Mouse (Mus musculus) liver, embryonic 11.5 days (tissue): ENCODE results near the gene Gps2. TPM values are rescaled to one million over a fixed set of nuclear protein-coding genes. Genes with fewer than 3 reads are reported as not detected.
"Not testable (repeated sequence)": the region's sequence is repeated elsewhere in the genome, so short reads cannot be mapped to it uniquely, and the experiment has no call there.

ENCODE experiments used
- ATAC-seq: fragments of 200-750 bp; cut with Nextera tagmentation; replicated peaks from 2 replicates; pipeline ENCODE4 v1.8.0; 2017; ENCODE audit warnings: moderate number of reproducible peaks, mild to moderate bottlenecking, moderate TSS enrichment, moderate library complexity; ENCODE audit not compliant: low FRiP score
- DNase-seq: peaks from one replicate; pipeline ENCODE4 v3.0.0-alpha.2; 2017; ENCODE audit warnings: low spot score
- H3K27ac ChIP-seq: fragments of 300-500 bp; sonication (generic); 2 replicates; pipeline ENCODE4 v1.5.1; 2014; ENCODE audit warnings: mild to moderate bottlenecking, low read depth, low read length, control low read depth
- H3K27me3 ChIP-seq: fragments of 300-500 bp; sonication (generic); replicated peaks from 2 replicates; pipeline ENCODE4 v1.6.1; 2014; ENCODE audit warnings: low read length, mixed read lengths; ENCODE audit not compliant: control insufficient read depth, insufficient read depth
- H3K36me3 ChIP-seq: fragments of 300-500 bp; sonication (generic); 2 replicates; pipeline ENCODE4 v1.6.1; 2014; ENCODE audit warnings: mild to moderate bottlenecking, low read length, moderate library complexity, mixed read lengths; ENCODE audit not compliant: control insufficient read depth, insufficient read depth
- H3K4me1 ChIP-seq: fragments of 300-500 bp; sonication (generic); replicated peaks from 2 replicates; pipeline ENCODE4 v1.6.1; 2014; ENCODE audit warnings: low read length, mixed read lengths; ENCODE audit not compliant: control insufficient read depth, insufficient read depth
- H3K4me2 ChIP-seq: fragments of 300-500 bp; sonication (generic); 2 replicates; pipeline ENCODE4 v1.6.1; 2014; ENCODE audit warnings: mild to moderate bottlenecking, control low read depth, moderate library complexity
- H3K4me3 ChIP-seq: fragments of 300-500 bp; sonication (generic); 2 replicates; pipeline ENCODE4 v1.5.1; 2014; ENCODE audit warnings: low read depth, low read length, control low read depth
- H3K9ac ChIP-seq: fragments of 300-500 bp; sonication (generic); 2 replicates; pipeline ENCODE4 v1.6.1; 2014; ENCODE audit warnings: low read depth, low read length, control low read depth
- H3K9me3 ChIP-seq: fragments of 300-500 bp; sonication (generic); 2 replicates; pipeline ENCODE4 v1.6.1; 2016; ENCODE audit warnings: low read length, inconsistent platforms, mixed read lengths; ENCODE audit not compliant: control insufficient read depth
- WGBS: fragments of 180-500 bp; shearing (Covaris S2); extraction: QIAGEN DNeasy Blood & Tissue Kit; methylation state at CpG from one replicate; pipeline ENCODE4 v1.1.7; 2014; 5-methylcytosine and 5-hydroxymethylcytosine counted together
- polyA plus RNA-seq: library from polyadenylated mRNA; unstranded; fragments of >200 nt; fragmentation: Nextera tagmentation; extraction: Ambion mirVana; gene quantifications from 2 replicates; pipeline ENCODE4 v1.2.1, GENCODE M21; 2014

Gene Gps2
- polyA plus RNA-seq, 1 experiment from 2014 or later: 130 TPM

DNA sequence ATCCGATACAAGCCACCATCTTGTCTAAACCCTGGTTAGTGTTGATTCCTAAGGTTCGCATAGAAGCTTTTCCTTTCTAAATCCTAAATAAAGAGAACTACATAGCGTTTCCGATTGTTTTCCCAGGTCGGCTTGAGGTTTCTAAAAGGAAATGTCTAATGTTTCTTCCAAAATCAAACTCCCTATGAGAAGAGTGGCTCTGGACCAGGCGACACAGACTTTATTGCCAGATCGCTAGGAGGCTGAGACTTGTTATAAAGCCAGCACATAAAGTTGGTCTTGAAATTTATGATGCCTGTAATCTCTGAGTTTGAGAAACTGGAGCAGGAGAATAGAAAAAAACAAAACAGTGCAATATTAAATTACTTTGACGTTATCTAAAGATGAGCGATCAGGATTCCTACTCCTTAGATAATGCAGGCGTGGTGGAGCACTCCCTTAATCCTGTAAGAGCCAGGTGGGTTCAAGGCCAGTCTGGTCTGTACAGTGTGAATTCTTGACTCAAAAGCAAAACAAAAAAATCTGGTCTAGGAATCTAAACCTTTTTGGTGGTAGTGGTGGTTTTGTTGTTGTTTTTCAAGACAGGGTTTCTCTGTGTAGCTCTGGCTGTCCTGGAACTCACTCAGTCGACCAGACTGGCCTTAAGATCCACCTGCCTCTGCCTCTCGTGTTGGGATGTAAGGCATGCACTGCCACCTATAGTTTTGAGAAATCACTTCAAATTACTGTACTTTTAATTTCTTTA lies 8.5 kb downstream of the Gps2 start:
- peaks cover 31% of the 10 kb centered on the region for H3K4me1 ChIP-seq
- H3K4me3 ChIP-seq: peak overlapping the region; percentile 92
- peak overlapping the region; percentile 99 for H3K27ac ChIP-seq
- no peak for DNase-seq
- no peak for ATAC-seq
- 5% methylated on average over 12 of the region's 12 CpGs for WGBS
- no peaks in the 10 kb centered on the region for H3K27me3 ChIP-seq
- H3K9me3 ChIP-seq: no peaks in the 10 kb centered on the region
- H3K4me2 ChIP-seq: peak overlapping the region; percentile 68
- peak overlapping the region; percentile 85 for H3K9ac ChIP-seq
- H3K36me3 ChIP-seq: peaks cover 20% of the 10 kb centered on the region

DNA sequence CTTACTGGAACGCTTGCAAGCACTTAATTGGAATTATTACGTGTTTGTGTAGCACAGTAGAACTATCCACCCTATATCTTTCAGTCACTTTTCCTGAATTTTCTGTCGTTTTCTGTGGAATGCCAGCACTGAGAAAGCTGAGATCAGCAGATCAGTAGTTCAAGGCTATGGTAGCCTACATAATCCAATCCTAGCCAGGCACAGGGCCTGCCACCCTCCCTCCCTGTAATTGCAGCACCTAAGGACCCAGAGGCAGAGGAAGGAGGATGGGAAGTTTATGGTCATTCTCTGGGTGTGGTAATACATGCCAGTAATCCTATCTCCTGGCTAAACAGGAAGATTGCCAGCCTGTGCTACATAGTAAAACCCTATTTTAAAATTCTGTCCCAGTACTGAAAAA lies 9.1 kb downstream of the Gps2 start:
- 67% methylated on average over 3 of the region's 3 CpGs for WGBS
- Histone ChIP-seq H3K4me2 (peak overlapping the region; percentile 68), H3K27me3 (no peaks in the 10 kb centered on the region), H3K9me3 (no peaks in the 10 kb centered on the region), H3K27ac (peak overlapping the region; percentile 99), H3K36me3 (peaks cover 13% of the 10 kb centered on the region), H3K4me1 (peaks cover 25% of the 10 kb centered on the region), H3K4me3 (peak overlapping the region; percentile 92), H3K9ac (peak overlapping the region; percentile 85; the same call in 1 of the 2 replicates)
- no peak for DNase-seq
- no peak for ATAC-seq

DNA sequence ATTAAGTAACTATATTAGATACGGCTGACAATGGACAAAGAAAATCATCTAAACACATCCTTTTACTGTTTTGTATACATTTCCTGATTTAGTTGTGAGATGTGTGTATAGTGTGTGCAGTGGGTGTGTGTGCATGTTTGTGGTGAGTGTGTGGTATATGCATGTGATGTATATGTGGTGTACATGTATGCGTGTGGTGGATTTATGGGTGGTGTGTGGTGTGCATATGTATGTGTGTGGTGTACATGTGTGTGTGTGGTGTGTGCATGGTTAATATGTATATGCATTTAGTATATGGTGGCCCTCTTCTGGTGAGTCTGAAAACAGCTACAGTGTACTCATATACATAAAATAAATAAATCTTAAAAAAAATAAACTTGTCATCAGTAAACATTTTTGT lies 13.8 kb downstream of the Gps2 start:
- ATAC-seq (no peak), DNase-seq (no peak)
- Histone ChIP-seq H3K36me3 (no peaks in the 10 kb centered on the region), H3K9me3 (no peaks in the 10 kb centered on the region), H3K27me3 (no peaks in the 10 kb centered on the region), H3K27ac (no peak overlapping the region), H3K4me2 (no peak overlapping the region), H3K4me3 (no peak overlapping the region), H3K4me1 (peaks cover 6% of the 10 kb centered on the region), H3K9ac (no peak overlapping the region)
- WGBS: 94% methylated on average over 2 of the region's 2 CpGs

DNA sequence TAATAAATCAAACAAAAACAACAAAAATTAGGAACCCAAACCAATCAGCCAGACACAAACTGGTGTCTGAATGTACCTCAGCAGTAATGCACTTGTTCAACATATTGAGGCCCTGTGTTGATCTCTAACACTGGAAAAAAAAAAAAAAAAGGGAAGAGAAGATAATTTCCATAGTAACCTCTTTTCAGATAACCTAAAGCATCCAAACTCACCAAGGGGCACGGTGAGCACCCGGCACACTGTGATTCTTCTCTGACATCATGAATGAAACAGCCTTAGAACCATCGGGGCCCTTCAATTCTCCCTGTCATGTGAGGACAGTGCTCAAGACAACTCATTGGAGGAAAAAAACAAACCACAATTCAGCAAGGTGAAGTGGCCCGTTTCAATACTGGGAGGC lies 16.0 kb downstream of the Gps2 start:
- Histone ChIP-seq H3K36me3 (no peaks in the 10 kb centered on the region), H3K4me3 (no peak overlapping the region), H3K4me1 (peaks cover 4% of the 10 kb centered on the region; the same call in 1 of the 2 replicates), H3K27ac (no peak overlapping the region), H3K27me3 (peaks cover 2% of the 10 kb centered on the region; the same call in 1 of the 2 replicates), H3K4me2 (no peak overlapping the region), H3K9me3 (no peaks in the 10 kb centered on the region), H3K9ac (no peak overlapping the region)
- 38% methylated on average over 4 of the region's 4 CpGs for WGBS
- DNase-seq (no peak), ATAC-seq (no peak)

DNA sequence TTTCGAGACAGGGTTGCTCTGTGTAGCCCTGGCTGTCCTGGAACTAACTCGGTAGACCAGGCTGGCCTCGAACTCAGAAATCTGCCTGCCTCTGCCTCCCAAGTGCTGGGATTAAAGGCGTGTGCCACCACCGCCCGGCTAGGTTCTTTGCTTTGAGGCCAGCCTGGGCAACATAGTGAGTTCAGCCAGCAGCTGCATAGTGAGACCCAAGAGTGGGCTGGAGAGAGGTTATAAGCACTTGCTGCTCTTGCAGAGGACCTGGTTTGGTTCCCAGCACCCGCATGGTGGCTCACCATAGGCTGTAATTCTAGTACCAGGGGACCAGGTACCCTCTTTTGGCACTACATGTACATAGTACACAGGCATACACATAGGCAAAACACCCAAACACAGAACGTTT lies 16.5 kb downstream of the Gps2 start:
- not testable (repeated sequence) for H3K36me3 ChIP-seq, ATAC-seq, H3K27ac ChIP-seq, H3K27me3 ChIP-seq, H3K4me2 ChIP-seq, H3K4me3 ChIP-seq, DNase-seq, H3K9me3 ChIP-seq, H3K9ac ChIP-seq, H3K4me1 ChIP-seq
- 82% methylated on average over 8 of the region's 8 CpGs for WGBS

DNA sequence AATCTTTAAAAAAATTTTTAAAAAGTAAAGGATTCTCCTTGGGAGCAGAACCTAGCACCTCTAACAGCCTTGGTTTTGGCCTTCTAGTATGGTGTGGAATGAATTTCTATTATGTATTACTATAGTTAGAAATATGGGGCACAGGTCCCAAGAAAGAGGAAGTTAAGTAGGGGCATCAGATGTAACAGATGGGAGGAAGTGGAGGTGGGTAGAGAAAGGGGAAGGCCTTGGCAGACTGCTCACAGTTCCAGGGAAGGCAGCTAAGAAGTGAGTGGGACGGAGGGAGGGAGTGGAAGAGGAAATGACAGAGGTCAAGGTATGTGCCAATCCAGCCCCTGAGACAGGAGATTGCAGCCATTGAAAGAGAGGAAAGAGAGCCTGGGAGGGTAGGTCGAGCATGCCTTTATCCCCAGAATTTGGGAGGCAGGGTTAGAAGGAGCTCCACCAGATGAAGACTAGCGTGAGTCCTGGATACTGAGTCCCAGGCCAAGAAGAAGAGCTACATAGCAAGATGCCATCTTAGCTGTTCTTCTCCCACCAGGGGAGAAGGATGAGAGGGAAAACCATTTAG lies 17.4 kb downstream of the Gps2 start:
- Histone ChIP-seq H3K4me1 (peaks cover 14% of the 10 kb centered on the region), H3K36me3 (no peaks in the 10 kb centered on the region), H3K27ac (no peak overlapping the region), H3K4me2 (no peak overlapping the region), H3K9me3 (no peaks in the 10 kb centered on the region), H3K9ac (no peak overlapping the region), H3K27me3 (peaks cover 16% of the 10 kb centered on the region), H3K4me3 (no peak overlapping the region)
- no peak for ATAC-seq
- WGBS: 48% methylated on average over 3 of the region's 3 CpGs
- no peak for DNase-seq

- ATAC-seq: no peak
- peaks cover 23% of the 10 kb centered on the region for H3K27me3 ChIP-seq
- H3K9ac ChIP-seq: no peak overlapping the region
- no peak overlapping the region for H3K4me3 ChIP-seq
- H3K4me2 ChIP-seq: no peak overlapping the region
- H3K9me3 ChIP-seq: no peaks in the 10 kb centered on the region
- H3K4me1 ChIP-seq: peaks cover 19% of the 10 kb centered on the region
- DNase-seq: no peak
- no peaks in the 10 kb centered on the region for H3K36me3 ChIP-seq
- H3K27ac ChIP-seq: no peak overlapping the region
- WGBS: 57% methylated on average over 8 of the region's 8 CpGs
Observed at GRCm38 (mm10) chr11:69931769-69932168, 18.1 kb downstream of the Gps2 start.

- ATAC-seq (no peak), DNase-seq (no peak)
- no peaks in the 10 kb centered on the region for H3K9me3 ChIP-seq
- WGBS: 36% methylated on average over 3 of the region's 3 CpGs
- no peak overlapping the region for H3K27ac ChIP-seq
- H3K4me2 ChIP-seq: no peak overlapping the region
- peaks cover 19% of the 10 kb centered on the region for H3K4me1 ChIP-seq
- no peak overlapping the region for H3K4me3 ChIP-seq
- H3K9ac ChIP-seq: no peak overlapping the region
- peaks cover 28% of the 10 kb centered on the region for H3K27me3 ChIP-seq
- H3K36me3 ChIP-seq: no peaks in the 10 kb centered on the region
Observed at GRCm38 (mm10) chr11:69932254-69932653, 18.6 kb downstream of the Gps2 start.

GRCm38 (mm10) chr11:69933066-69933465 lies 19.4 kb downstream of the Gps2 start:
- Histone ChIP-seq H3K4me1 (peaks cover 19% of the 10 kb centered on the region), H3K9ac (no peak overlapping the region), H3K9me3 (no peaks in the 10 kb centered on the region), H3K27ac (no peak overlapping the region), H3K4me3 (no peak overlapping the region), H3K27me3 (peaks cover 36% of the 10 kb centered on the region), H3K36me3 (no peaks in the 10 kb centered on the region), H3K4me2 (no peak overlapping the region)
- DNase-seq (no peak), ATAC-seq (no peak)
- 60% methylated on average over 4 of the region's 4 CpGs for WGBS
